Mouse (Mus musculus) heart, postnatal 14 days (tissue): ENCODE results near the gene Mrps25. TPM values are rescaled to one million over a fixed set of nuclear protein-coding genes. Genes with fewer than 3 reads are reported as not detected.

Source experiments
- DNase-seq, 2 experiments: peaks; one replicate each; pipeline ENCODE4 v3.0.0; 2021 to 2022
- intact Hi-C: fragments of 180-260 bp; cut with DNase I; formaldehyde crosslinking; loops from one replicate; pipeline ENCODE4 v1.15.1; 2025
- total RNA-seq, 2 experiments: library from RNA; stranded (reverse); gene quantifications; 2 replicates each; pipeline ENCODE4 v1.2.3; 2021

Mrps25 gene
- total RNA-seq, 2 experiments from 2014 or later: 66.9 to 67.5 TPM

- intact Hi-C loops: no loop called here
- DNase-seq: no peak
Measured at GRCm38 (mm10) chr6:92132021-92132911, 51.6 kb downstream of the Mrps25 start.

- DNase-seq: no peak
- intact Hi-C loops: no loop called here
Measured at GRCm38 (mm10) chr6:92131456-92131855, 52.4 kb downstream of the Mrps25 start.

GRCm38 (mm10) chr6:92126861-92127468 is 56.9 kb downstream of the Mrps25 start:
- no peak for DNase-seq
- intact Hi-C loops: no loop called here

- intact Hi-C loops: no loop called here
Measured at GRCm38 (mm10) chr6:92124547-92124946, 59.3 kb downstream of the Mrps25 start.

More at GRCm38 (mm10) chr6:92124547-92124946, 59.3 kb downstream of the Mrps25 start:
- no peak for DNase-seq

Other genes with a start within 250 kb of the Mrps25 start
- 10 to 100 TPM; 31.9 to 32.4 TPM for gene Fgd5, start 205.2 kb downstream of the Mrps25 start, total RNA-seq
- 10 to 100 TPM; 31.5 to 32.0 TPM for gene Nr2c2, start 92.6 kb downstream of the Mrps25 start, total RNA-seq
- 10 to 100 TPM; 13.8 to 14.6 TPM for gene Rbsn, start 30.9 kb upstream of the Mrps25 start, total RNA-seq
- not detected for gene Trh, start 60.6 kb upstream of the Mrps25 start, total RNA-seq